8 mouse cellular contexts compared by ENCODE assay signal in the genomic region with DNA sequence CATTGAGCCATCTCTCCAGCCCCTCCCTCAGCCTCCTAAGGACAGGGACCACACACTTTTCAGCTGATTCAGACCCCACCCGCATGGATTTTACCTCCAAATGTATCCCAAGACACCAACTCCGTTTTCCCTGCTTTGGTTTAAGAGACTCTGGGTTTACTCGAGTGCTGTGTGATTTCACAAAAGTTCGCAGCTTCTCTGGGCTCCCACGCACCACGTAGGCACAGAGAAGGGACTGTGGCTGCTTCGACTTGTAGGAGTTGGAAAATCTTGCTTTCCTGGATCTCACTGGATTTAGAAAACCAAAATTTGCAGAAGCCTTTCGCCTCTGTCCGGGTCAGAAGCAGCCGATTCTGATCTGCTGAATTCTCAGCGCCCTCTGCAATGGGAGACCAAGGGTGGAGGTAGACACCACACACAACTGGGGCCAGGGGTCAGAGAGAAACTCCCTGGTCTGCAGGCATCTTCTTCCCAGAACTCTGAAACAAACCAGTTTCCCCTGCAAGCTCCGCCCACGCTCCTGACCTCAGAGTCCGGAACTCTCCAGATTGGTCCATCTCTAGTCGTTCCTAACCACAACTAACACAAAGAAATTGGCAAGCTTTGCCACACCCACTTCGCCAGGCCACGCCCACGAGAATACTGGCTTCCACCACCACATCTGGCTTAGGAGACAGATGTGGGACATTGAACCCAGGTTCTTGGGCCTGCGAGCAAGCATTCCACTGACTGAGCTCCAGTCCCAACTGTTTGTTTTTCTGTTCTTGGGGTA. TPM values are rescaled to one million over a fixed set of nuclear protein-coding genes. Genes with fewer than 3 reads are reported as not detected.
DNase-seq lines count a peak whose midpoint lies in the region; ATAC-seq and TF ChIP-seq lines count a peak whose summit lies in the region.

No protein-coding gene starts in this region.

- peaks cover 39% of the 10 kb centered on the region for H3K4me1 ChIP-seq in G1E (ENCODE audit: insufficient read depth, low read depth, low read length)
- H3K4me1 ChIP-seq in limb, embryonic 15.5 days: peaks cover 12% of the 10 kb centered on the region

- H3K4me2 ChIP-seq in limb, embryonic 15.5 days: peak overlapping the region; percentile 21; the same call in 1 of the 2 replicates

- peak overlapping the region; percentile 17; the same call in 1 of the 2 replicates for H3K4me3 ChIP-seq in G1E (ENCODE audit: low read depth, low read length)
- no peak overlapping the region for H3K4me3 ChIP-seq in limb, embryonic 15.5 days

- no peak for TF ChIP-seq CTCF in G1E (IDR thresholded peaks at IDR 0.05; ENCODE audit: low read depth, low read length)

- DNase-seq in layer of hippocampus, adult 9-11 months: peak; percentile 34
- DNase-seq in layer of hippocampus, postnatal 14 days (ENCODE audit: low spot score in 2 of 2): no peak
- peak; percentile 58 for DNase-seq in G1E (ENCODE audit: low spot score)
- DNase-seq in forelimb bud, embryonic 11.5 days (ENCODE audit: low read depth, low spot score): peak; percentile 77
- DNase-seq in testis, postnatal 14 days (ENCODE audit: low spot score): peak; percentile 59
- DNase-seq in cerebellum, adult 11 months: no peak
- DNase-seq in cerebellum, postnatal 36 days: no peak

- H3K36me3 ChIP-seq in G1E (replicated peaks): no peaks in the 10 kb centered on the region
- H3K36me3 ChIP-seq in limb, embryonic 15.5 days: no peaks in the 10 kb centered on the region

- H3K27ac ChIP-seq in limb, embryonic 15.5 days: peak overlapping the region; percentile 57; the same call in 1 of the 2 replicates

- peaks cover 2% of the 10 kb centered on the region; the same call in 1 of the 2 replicates for H3K9me3 ChIP-seq in G1E (replicated peaks)
- no peaks in the 10 kb centered on the region for H3K9me3 ChIP-seq in limb, embryonic 15.5 days

- ATAC-seq in G1E (ENCODE audit: extremely low read depth, insufficient number of reproducible peaks, low FRiP score, poor library complexity, severe bottlenecking): peak; percentile 66
- no peak for ATAC-seq in limb, embryonic 15.5 days (ENCODE audit: insufficient number of reproducible peaks, low FRiP score, low TSS enrichment, low read depth)

- 31% methylated on average over 19 of the region's 19 CpGs for WGBS in limb, embryonic 15.5 days

- H3K27me3 ChIP-seq in G1E (ENCODE audit: insufficient read depth, low read length): peaks cover 2% of the 10 kb centered on the region
- no peaks in the 10 kb centered on the region for H3K27me3 ChIP-seq in limb, embryonic 15.5 days

- no peak overlapping the region for H3K9ac ChIP-seq in limb, embryonic 15.5 days

RNA-seq across cellular contexts. Expression of a gene that starts 22.0 kb away (rescaled TPM):
- 100 to 1,000 TPM; 304 to 311 TPM for total RNA-seq in layer of hippocampus, postnatal 14 days (2021)
- total RNA-seq in G1E (2014; fragmentation: Nextera tagmentation) (not detected in 2 replicates), G1E (2017) (0.99 TPM in 1 of 2 replicates, not detected in the other)
- 0.06 TPM in 1 of 2 replicates, not detected in the other for polyA plus RNA-seq in G1E (2012)
- polyA plus RNA-seq in limb, embryonic 15.5 days (2015; fragmentation: Nextera tagmentation; extraction: Ambion mirVana): 308 and 341 TPM in 2 replicates

RNA-seq across cellular contexts. Expression of a gene that starts 31.6 kb away (rescaled TPM):
- 1,000 to 10,000 TPM; 3,650 to 3,993 TPM for total RNA-seq in layer of hippocampus, postnatal 14 days (2021)
- total RNA-seq in G1E (2014; fragmentation: Nextera tagmentation) (5,110 and 5,465 TPM in 2 replicates), G1E (2017) (4,783 and 4,919 TPM in 2 replicates)
- polyA plus RNA-seq in G1E (2012): 1,879 and 3,214 TPM in 2 replicates
- polyA plus RNA-seq in limb, embryonic 15.5 days (2015; fragmentation: Nextera tagmentation; extraction: Ambion mirVana): 13,307 and 13,671 TPM in 2 replicates

RNA-seq across cellular contexts. Expression of a gene that starts 42.9 kb away (rescaled TPM):
- 10 to 100 TPM; 43.1 to 46.7 TPM for total RNA-seq in layer of hippocampus, postnatal 14 days (2021)
- total RNA-seq in G1E (2014; fragmentation: Nextera tagmentation) (10.8 and 16.2 TPM in 2 replicates), G1E (2017) (4.6 and 5.5 TPM in 2 replicates)
- 14.8 and 21.3 TPM in 2 replicates for polyA plus RNA-seq in G1E (2012)
- 12.5 and 12.6 TPM in 2 replicates for polyA plus RNA-seq in limb, embryonic 15.5 days (2015; fragmentation: Nextera tagmentation; extraction: Ambion mirVana)

Comparison
In these comparisons a context has a peak if more than half of its experiments do, and no peak if none do; other contexts are left out.
1. DNase-seq: peak in layer of hippocampus, adult 9-11 months (single experiment), G1E (single experiment), forelimb bud, embryonic 11.5 days (single experiment) and testis, postnatal 14 days (single experiment); none in layer of hippocampus, postnatal 14 days (0 of 2), cerebellum, adult 11 months (single experiment) and cerebellum, postnatal 36 days (0 of 2).
2. RNA of a gene that starts 22.0 kb away (total RNA-seq): 304 to 311 TPM in layer of hippocampus, postnatal 14 days; 0.99 TPM in G1E; every median in the first group is over 100 times any median in the second.